12 mouse cellular contexts compared by ENCODE assay signal in genomic region chr10:74387538-74388499, GRCm38 (mm10).
DNase-seq lines count a peak whose midpoint lies in the region; ATAC-seq and TF ChIP-seq lines count a peak whose summit lies in the region.
"Had no signal": no experiment of that assay in that cellular context is flagged by ENCODE, and none has a peak within 500 bp of the region (broad histone marks: within the 10 kb centered on the region; RNA-seq: fewer than 3 reads in every experiment).

No protein-coding gene starts in this region.

- ATAC-seq in hindbrain, embryonic 11.5 days (ENCODE audit: low FRiP score), result peak; percentile 80
- ATAC-seq in forebrain, postnatal 0 days, result peak; percentile 80
- peak; percentile 66; the same call in 1 of the 2 replicates for ATAC-seq in neural tube, embryonic 15.5 days (ENCODE audit: low FRiP score)
- no peak for ATAC-seq in activated CD4-positive, CD25-positive, alpha-beta regulatory T cell, adult 4 months

- no peak overlapping the region for H3K4me2 ChIP-seq in hindbrain, embryonic 11.5 days (replicated peaks; ENCODE audit: low read depth, low read length)
- H3K4me2 ChIP-seq in forebrain, postnatal 0 days (ENCODE audit: low read depth), result no peak overlapping the region
- H3K4me2 ChIP-seq in neural tube, embryonic 15.5 days, result no peak overlapping the region
- H3K4me2 ChIP-seq: limb, embryonic 12.5 days had no signal

- no peak for TF ChIP-seq CTCF in forebrain, postnatal 0 days (IDR thresholded peaks at IDR 0.05; ENCODE audit: low read depth)

- no peak overlapping the region for H3K4me3 ChIP-seq in hindbrain, embryonic 11.5 days (ENCODE audit: low read depth, low read length)
- no peak overlapping the region for H3K4me3 ChIP-seq in hindbrain, embryonic 10.5 days
- no peak overlapping the region for H3K4me3 ChIP-seq in forebrain, postnatal 0 days (ENCODE audit: low read depth, low read length)
- no peak overlapping the region for H3K4me3 ChIP-seq in neural tube, embryonic 15.5 days (replicated peaks)
- H3K4me3 ChIP-seq: limb, embryonic 12.5 days had no signal

- WGBS in hindbrain, embryonic 11.5 days, result 75% methylated on average over 10 of the region's 10 CpGs
- WGBS in hindbrain, embryonic 10.5 days, result 79% methylated on average over 10 of the region's 10 CpGs
- WGBS in forebrain, postnatal 0 days, result 43% methylated on average over 10 of the region's 10 CpGs
- WGBS in neural tube, embryonic 15.5 days, result 49% methylated on average over 10 of the region's 10 CpGs

- no peaks in the 10 kb centered on the region for H3K36me3 ChIP-seq in hindbrain, embryonic 11.5 days (ENCODE audit: control insufficient read depth, insufficient read depth, low read length)
- no peaks in the 10 kb centered on the region for H3K36me3 ChIP-seq in hindbrain, embryonic 10.5 days
- H3K36me3 ChIP-seq in forebrain, postnatal 0 days (ENCODE audit: insufficient read depth), result no peaks in the 10 kb centered on the region
- H3K36me3 ChIP-seq in neural tube, embryonic 15.5 days, result no peaks in the 10 kb centered on the region
- H3K36me3 ChIP-seq: limb, embryonic 12.5 days had no signal

- no peaks in the 10 kb centered on the region for H3K9me3 ChIP-seq in hindbrain, embryonic 11.5 days (ENCODE audit: control insufficient read depth, low read length)
- H3K9me3 ChIP-seq in hindbrain, embryonic 10.5 days, result no peaks in the 10 kb centered on the region
- no peaks in the 10 kb centered on the region for H3K9me3 ChIP-seq in forebrain, postnatal 0 days (ENCODE audit: low read length)
- no peaks in the 10 kb centered on the region for H3K9me3 ChIP-seq in neural tube, embryonic 15.5 days (replicated peaks)
- H3K9me3 ChIP-seq: limb, embryonic 12.5 days had no signal

- DNase-seq in hindbrain, embryonic 11.5 days (ENCODE audit: low spot score), result peak; percentile 11
- no peak for DNase-seq in hindbrain, embryonic 10.5 days (ENCODE audit: low spot score)
- DNase-seq in right cerebral cortex, postnatal 10 days (ENCODE audit: low spot score in 2 of 2), result peak; percentile 35 to 43
- no peak for DNase-seq in right cerebral cortex, postnatal 14 days
- peak; percentile 33 for DNase-seq in forebrain, postnatal 0 days
- no peak for DNase-seq in spleen, postnatal 4 days (ENCODE audit: low spot score in 2 of 2)
- DNase-seq: cerebellum, adult 9-11 months; kidney, adult 9 months; lung, adult 2 months had no signal

- H3K9ac ChIP-seq in hindbrain, embryonic 11.5 days (ENCODE audit: low read depth, low read length), result no peak overlapping the region
- no peak overlapping the region for H3K9ac ChIP-seq in forebrain, postnatal 0 days
- H3K9ac ChIP-seq in neural tube, embryonic 15.5 days (replicated peaks), result no peak overlapping the region
- H3K9ac ChIP-seq: limb, embryonic 12.5 days had no signal

- no peak overlapping the region for H3K27ac ChIP-seq in hindbrain, embryonic 11.5 days (ENCODE audit: low read depth, low read length)
- H3K27ac ChIP-seq in hindbrain, embryonic 10.5 days, result no peak overlapping the region
- no peak overlapping the region for H3K27ac ChIP-seq in forebrain, postnatal 0 days (ENCODE audit: low read depth, low read length)
- no peak overlapping the region for H3K27ac ChIP-seq in neural tube, embryonic 15.5 days (replicated peaks)
- H3K27ac ChIP-seq: limb, embryonic 12.5 days had no signal

- no peaks in the 10 kb centered on the region for H3K27me3 ChIP-seq in hindbrain, embryonic 11.5 days (ENCODE audit: control insufficient read depth, insufficient read depth, low read length)
- no peaks in the 10 kb centered on the region for H3K27me3 ChIP-seq in hindbrain, embryonic 10.5 days (ENCODE audit: insufficient read depth, poor library complexity, severe bottlenecking)
- H3K27me3 ChIP-seq in forebrain, postnatal 0 days (ENCODE audit: insufficient read depth, low read length), result no peaks in the 10 kb centered on the region
- H3K27me3 ChIP-seq in neural tube, embryonic 15.5 days (replicated peaks), result no peaks in the 10 kb centered on the region
- H3K27me3 ChIP-seq: limb, embryonic 12.5 days had no signal

- no peaks in the 10 kb centered on the region for H3K4me1 ChIP-seq in hindbrain, embryonic 11.5 days (replicated peaks; ENCODE audit: control insufficient read depth, insufficient read depth, low read length)
- H3K4me1 ChIP-seq in hindbrain, embryonic 10.5 days (replicated peaks), result no peaks in the 10 kb centered on the region
- H3K4me1 ChIP-seq in forebrain, postnatal 0 days (ENCODE audit: insufficient read depth), result no peaks in the 10 kb centered on the region; the same call in 1 of the 2 replicates
- H3K4me1 ChIP-seq in neural tube, embryonic 15.5 days, result no peaks in the 10 kb centered on the region
- H3K4me1 ChIP-seq: limb, embryonic 12.5 days had no signal

Comparison
In these comparisons a context has a peak if more than half of its experiments do, and no peak if none do; other contexts are left out.
1. DNase-seq: peak in hindbrain, embryonic 11.5 days (single experiment), right cerebral cortex, postnatal 10 days (2 of 2) and forebrain, postnatal 0 days (single experiment); none in hindbrain, embryonic 10.5 days (single experiment), right cerebral cortex, postnatal 14 days (single experiment) and spleen, postnatal 4 days (0 of 2).